Mouse (Mus musculus): ENCODE results near the gene Apex2. TPM values are rescaled to one million over a fixed set of nuclear protein-coding genes. Genes with fewer than 3 reads are reported as not detected.
"Not testable (repeated sequence)": the region's sequence is repeated elsewhere in the genome, so short reads cannot be mapped to it uniquely, and the experiment has no call there.

Gene Apex2
- polyA plus RNA-seq, 1 experiment = 0.33 TPM

DNA sequence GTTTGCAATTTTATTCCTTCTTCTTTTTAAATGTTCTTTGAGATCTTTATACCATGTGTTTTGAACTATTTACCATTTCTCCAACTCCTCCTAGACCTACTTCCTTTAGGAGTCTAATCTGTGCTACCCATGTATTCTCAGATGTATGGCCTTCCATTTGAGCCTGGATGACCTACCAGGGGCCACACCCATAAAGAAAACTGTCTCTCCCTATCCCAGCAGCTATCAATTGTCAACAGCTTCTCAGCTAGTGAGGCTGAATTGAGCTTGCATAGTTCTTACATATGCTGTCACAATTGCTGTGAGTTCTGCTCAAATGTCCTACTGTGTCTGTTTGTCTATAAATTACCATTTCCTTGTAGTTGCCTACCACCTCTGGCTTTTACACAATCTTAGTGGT, 73.7 kb downstream of the Apex2 start:
- TF ChIP-seq TAL1 (IDR thresholded peaks at IDR 0.05; ENCODE audit: low read length) = peak; percentile 54
- no peak for TF ChIP-seq GATA1 (IDR thresholded peaks at IDR 0.05; ENCODE audit: low read length)
- Histone ChIP-seq H3K9me3 (ENCODE audit: control insufficient read depth, low read length) (no peaks in the 10 kb centered on the region), H3K4me1 (ENCODE audit: control insufficient read depth) (peaks cover 57% of the 10 kb centered on the region), H3K36me3 (ENCODE audit: control insufficient read depth) (no peaks in the 10 kb centered on the region), H3K4me3 (replicated peaks) (peak overlapping the region; percentile 38), H3K27me3 (ENCODE audit: control insufficient read depth) (no peaks in the 10 kb centered on the region)

DNA sequence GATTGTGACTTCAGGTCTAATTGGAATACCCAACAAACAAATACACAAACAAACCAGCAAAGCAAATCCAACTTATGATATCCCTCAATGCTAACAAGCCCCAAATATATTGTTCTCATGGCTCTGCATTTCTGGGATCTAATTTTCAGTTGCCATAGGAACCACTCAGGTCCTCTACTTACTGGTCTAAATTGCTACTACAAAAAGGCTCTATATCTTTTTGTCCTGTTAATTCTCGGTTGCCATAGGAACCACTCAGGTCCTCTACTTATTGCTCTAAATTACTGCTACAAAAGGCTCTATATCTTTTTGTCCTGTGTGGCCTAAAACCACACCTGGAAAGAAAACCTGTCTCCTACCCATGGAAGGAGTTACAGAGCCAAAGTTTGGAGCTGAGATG, 75.5 kb downstream of the Apex2 start:
- no peak for TF ChIP-seq TAL1 (IDR thresholded peaks at IDR 0.05; ENCODE audit: low read length)
- no peak for TF ChIP-seq GATA1 (IDR thresholded peaks at IDR 0.05; ENCODE audit: low read length)
- Histone ChIP-seq H3K27me3 (ENCODE audit: control insufficient read depth) (no peaks in the 10 kb centered on the region), H3K4me1 (ENCODE audit: control insufficient read depth) (peaks cover 66% of the 10 kb centered on the region), H3K4me3 (replicated peaks) (no peak overlapping the region), H3K36me3 (ENCODE audit: control insufficient read depth) (no peaks in the 10 kb centered on the region), H3K9me3 (ENCODE audit: control insufficient read depth, low read length) (no peaks in the 10 kb centered on the region)

DNA sequence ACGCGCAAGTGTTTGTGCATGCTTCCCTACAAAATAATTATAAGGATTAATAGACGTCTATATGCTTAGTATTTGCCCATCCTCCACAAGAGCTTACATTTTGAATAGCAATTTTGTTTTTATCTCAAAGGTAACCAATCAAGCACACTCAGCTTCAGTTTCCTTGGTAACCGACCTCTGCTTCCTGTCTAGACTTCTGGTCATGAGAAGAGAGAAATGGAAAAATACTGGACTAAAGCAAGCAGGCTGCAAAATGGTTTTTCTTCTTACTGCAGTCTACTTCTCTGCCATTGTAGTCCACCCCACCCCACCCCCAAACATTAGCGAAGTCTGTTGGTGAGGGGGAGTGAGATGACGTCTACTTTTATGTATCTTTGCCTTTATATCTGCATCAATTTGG, 78.4 kb downstream of the Apex2 start:
- no peaks in the 10 kb centered on the region for H3K27me3 ChIP-seq (ENCODE audit: control insufficient read depth)
- TF ChIP-seq TAL1 (IDR thresholded peaks at IDR 0.05; ENCODE audit: low read length) = no peak
- TF ChIP-seq GATA1 (IDR thresholded peaks at IDR 0.05; ENCODE audit: low read length) = no peak
- no peak overlapping the region for H3K4me3 ChIP-seq (replicated peaks)
- no peaks in the 10 kb centered on the region for H3K36me3 ChIP-seq (ENCODE audit: control insufficient read depth)
- peaks cover 57% of the 10 kb centered on the region for H3K4me1 ChIP-seq (ENCODE audit: control insufficient read depth)
- no peaks in the 10 kb centered on the region for H3K9me3 ChIP-seq (ENCODE audit: control insufficient read depth, low read length)

DNA sequence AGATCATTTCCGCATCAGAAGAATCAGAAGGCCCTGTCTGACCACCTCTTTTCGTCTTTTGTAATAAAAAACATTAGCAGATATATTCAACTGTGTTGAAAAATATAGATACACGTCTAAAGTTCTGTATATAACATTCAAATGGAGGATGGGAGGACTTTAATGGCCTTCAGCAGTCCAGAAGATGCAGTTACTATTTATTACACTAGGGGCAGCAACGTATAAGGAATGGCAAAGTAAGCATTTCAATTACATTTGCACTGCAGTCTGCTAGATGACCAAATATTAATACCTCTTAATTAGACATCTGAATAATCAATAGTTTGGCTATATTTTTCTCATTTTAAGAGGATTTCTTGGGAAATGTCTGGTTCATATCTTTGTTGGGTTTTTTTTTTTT, 79.0 kb downstream of the Apex2 start:
- no peaks in the 10 kb centered on the region for H3K9me3 ChIP-seq (ENCODE audit: control insufficient read depth, low read length)
- H3K36me3 ChIP-seq (ENCODE audit: control insufficient read depth) = no peaks in the 10 kb centered on the region
- no peak overlapping the region for H3K4me3 ChIP-seq (replicated peaks)
- H3K27me3 ChIP-seq (ENCODE audit: control insufficient read depth) = no peaks in the 10 kb centered on the region
- peaks cover 50% of the 10 kb centered on the region for H3K4me1 ChIP-seq (ENCODE audit: control insufficient read depth)
- TF ChIP-seq GATA1 (IDR thresholded peaks at IDR 0.05; ENCODE audit: low read length) = no peak
- TF ChIP-seq TAL1 (IDR thresholded peaks at IDR 0.05; ENCODE audit: low read length) = no peak

DNA sequence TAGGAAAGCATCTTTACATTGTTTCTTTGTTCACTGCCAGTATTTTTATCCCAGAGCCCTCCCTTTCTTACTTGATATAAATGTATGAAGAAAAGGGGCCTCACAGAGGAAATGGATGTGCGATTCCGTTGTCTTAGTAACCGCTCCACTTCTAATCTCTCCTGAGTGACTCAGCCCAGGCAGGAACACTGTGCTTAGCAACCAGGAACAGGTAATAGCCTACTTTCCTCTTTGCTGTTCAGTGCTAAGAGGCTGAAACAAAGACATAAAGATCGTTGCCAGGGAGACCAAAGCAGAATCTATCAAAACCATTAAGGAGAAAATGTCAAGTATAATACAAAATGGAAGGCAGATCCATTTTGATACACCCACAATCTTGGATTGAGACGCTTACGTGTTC, 81.0 kb downstream of the Apex2 start:
- TF ChIP-seq TAL1 (IDR thresholded peaks at IDR 0.05; ENCODE audit: low read length) (no peak), GATA1 (IDR thresholded peaks at IDR 0.05; ENCODE audit: low read length) (no peak)
- Histone ChIP-seq H3K4me1 (ENCODE audit: control insufficient read depth) (peaks cover 38% of the 10 kb centered on the region), H3K4me3 (replicated peaks) (no peak overlapping the region), H3K36me3 (ENCODE audit: control insufficient read depth) (no peaks in the 10 kb centered on the region), H3K27me3 (ENCODE audit: control insufficient read depth) (no peaks in the 10 kb centered on the region), H3K9me3 (ENCODE audit: control insufficient read depth, low read length) (no peaks in the 10 kb centered on the region)

DNA sequence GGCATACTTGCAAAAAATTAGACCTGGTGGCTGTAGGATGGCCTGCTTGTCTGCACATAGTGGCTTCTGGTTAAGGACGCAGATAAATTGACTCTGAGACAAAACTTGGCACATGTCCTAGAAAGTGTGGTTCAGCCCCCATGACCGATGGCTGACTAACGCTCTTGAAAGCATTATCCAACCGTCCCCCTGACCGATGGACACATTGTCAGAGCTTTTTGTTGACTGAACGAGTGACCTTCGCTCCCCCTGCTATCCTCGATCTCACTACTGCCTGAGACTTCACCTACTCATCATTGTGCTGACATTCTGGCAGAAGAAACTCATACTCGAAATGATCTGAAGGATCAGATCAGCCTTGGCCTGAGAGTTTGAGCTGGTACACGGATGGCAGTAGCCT, 101.9 kb downstream of the Apex2 start:
- not testable (repeated sequence) for H3K27me3 ChIP-seq (ENCODE audit: control insufficient read depth); H3K4me3 ChIP-seq (replicated peaks); H3K9me3 ChIP-seq (ENCODE audit: control insufficient read depth, low read length); H3K4me1 ChIP-seq (ENCODE audit: control insufficient read depth); H3K36me3 ChIP-seq (ENCODE audit: control insufficient read depth)

DNA sequence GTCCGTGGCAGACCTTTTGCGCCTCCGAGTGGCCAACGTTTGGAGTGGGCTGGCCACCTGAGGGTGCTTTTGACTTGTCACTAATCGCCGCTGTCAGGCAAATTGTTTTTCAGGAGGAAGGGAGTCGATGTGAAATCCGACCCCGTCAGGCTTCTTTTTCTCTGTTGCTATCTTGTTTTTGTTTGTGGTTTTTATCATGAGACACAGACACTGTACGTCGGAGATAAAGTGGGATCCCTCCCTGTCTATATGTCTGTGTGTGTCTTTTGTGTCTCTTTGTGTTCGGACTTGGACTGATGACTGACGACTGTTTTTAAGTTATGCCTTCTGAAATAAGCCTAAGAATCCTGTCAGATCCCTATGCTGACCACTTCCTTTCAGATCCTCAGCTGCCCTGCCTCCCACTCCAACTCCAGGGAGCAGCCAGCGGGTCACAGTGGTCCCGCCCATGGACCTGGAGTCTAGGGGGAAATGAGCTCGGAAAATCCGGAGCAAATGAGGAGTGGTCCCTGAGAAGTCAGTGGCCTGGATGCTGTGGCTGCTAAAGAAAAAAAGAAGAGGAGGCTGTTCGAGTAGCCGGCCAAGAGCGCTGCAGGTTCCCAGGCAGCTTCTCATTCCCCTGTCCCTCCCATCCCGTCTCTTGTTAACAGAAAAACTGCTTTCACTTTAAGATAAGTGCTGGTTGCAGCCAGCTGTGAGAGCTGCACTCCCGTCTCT, 103.2 kb downstream of the Apex2 start:
- H3K36me3 ChIP-seq (ENCODE audit: control insufficient read depth) = not testable (repeated sequence)

DNA sequence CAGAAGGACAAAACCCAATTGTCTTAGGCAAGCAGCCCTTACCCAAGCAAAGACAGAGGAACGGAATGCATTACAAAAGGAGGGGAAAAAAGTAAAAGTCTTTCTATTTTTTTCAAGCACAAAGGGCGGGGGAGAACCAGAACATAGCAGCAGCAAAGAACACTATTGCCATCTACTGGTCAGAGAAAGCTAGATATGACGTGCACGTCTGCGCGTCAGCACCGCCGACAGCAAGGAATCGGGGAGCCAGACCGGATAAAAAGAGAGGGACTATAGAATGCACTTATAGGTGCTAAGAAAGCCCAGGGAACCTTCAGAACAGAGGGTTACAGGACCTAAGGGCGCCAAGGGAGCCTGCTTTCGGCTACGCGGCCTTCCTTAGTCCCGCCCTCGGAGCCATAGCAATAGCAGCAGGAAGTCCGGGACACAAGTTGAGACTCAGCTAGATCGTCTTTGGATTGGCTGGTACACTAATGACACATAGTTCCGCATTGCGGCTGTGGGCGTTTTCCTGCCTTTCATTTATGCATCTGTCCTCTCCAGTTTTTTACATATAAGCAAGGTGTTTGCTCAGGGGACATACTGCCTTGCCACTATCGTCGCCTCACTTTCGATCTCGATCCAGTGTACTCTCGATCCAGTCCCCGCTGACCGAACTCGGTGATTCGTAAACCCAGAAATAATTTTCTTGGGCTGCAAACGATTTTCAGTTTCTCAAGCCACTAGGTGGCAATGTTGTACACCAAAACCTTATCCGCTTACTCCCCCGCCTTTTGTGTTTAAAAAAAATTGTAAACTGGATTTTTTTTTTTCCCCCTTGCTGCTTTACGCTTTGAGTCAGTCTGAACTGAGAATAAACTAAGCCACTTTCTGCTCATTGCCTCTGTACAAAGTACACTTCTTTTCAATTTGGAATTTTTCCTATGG, 111.6 kb downstream of the Apex2 start:
- Histone ChIP-seq H3K4me3 (replicated peaks) (peak overlapping the region; percentile 66), H3K9me3 (ENCODE audit: control insufficient read depth, low read length) (peaks cover 4% of the 10 kb centered on the region), H3K4me1 (ENCODE audit: control insufficient read depth) (peaks cover 26% of the 10 kb centered on the region), H3K27me3 (ENCODE audit: control insufficient read depth) (no peaks in the 10 kb centered on the region), H3K36me3 (ENCODE audit: control insufficient read depth) (no peaks in the 10 kb centered on the region)
- no peak for TF ChIP-seq TAL1 (IDR thresholded peaks at IDR 0.05; ENCODE audit: low read length)
- TF ChIP-seq GATA1 (IDR thresholded peaks at IDR 0.05; ENCODE audit: low read length) = no peak

More for the DNA sequence above, 103.2 kb downstream of the Apex2 start:
- not testable (repeated sequence) for H3K4me3 ChIP-seq (replicated peaks); H3K27me3 ChIP-seq (ENCODE audit: control insufficient read depth); H3K4me1 ChIP-seq (ENCODE audit: control insufficient read depth); H3K9me3 ChIP-seq (ENCODE audit: control insufficient read depth, low read length)

DNA sequence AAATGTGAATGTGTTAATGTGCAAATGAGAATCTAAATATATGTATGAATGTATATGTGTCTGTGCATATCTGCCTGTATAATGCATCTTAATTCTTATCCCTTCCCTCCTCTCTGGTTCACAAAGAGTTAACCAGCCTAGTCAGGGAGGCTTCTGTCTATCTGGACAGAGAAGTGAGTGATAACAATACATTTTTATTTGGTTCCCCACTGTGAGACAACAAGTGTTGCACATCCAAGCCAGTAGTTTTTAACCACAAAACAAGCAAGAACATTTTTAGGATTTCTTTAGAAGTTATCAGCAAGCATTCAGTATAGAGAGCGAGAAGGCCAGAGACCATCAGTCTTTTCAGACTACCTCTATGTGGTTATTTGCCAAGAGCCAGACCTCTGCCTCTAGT, 118.3 kb downstream of the Apex2 start:
- Histone ChIP-seq H3K4me3 (replicated peaks) (no peak overlapping the region), H3K36me3 (ENCODE audit: control insufficient read depth) (no peaks in the 10 kb centered on the region), H3K9me3 (ENCODE audit: control insufficient read depth, low read length) (peaks cover 4% of the 10 kb centered on the region), H3K27me3 (ENCODE audit: control insufficient read depth) (no peaks in the 10 kb centered on the region), H3K4me1 (ENCODE audit: control insufficient read depth) (peaks cover 51% of the 10 kb centered on the region)
- TF ChIP-seq TAL1 (IDR thresholded peaks at IDR 0.05; ENCODE audit: low read length) = no peak
- TF ChIP-seq GATA1 (IDR thresholded peaks at IDR 0.05; ENCODE audit: low read length) = no peak

Other genes with a start within 250 kb of the Apex2 start
- 0.22 and 0.68 TPM in 2 replicates for gene Tmem29, start 130.7 kb downstream of the Apex2 start, polyA plus RNA-seq (2012)
- gene Alas2, start 42.5 kb downstream of the Apex2 start, polyA plus RNA-seq (2012) = 201 and 241 TPM in 2 replicates
- gene Pfkfb1, start 1.6 kb downstream of the Apex2 start, polyA plus RNA-seq (2012) = 0.16 and 0.27 TPM in 2 replicates
- gene Tro, start 67.7 kb upstream of the Apex2 start, polyA plus RNA-seq (2012) = not detected in 2 replicates
- 0.15 TPM in 2 replicates for gene Maged2, start 224.5 kb upstream of the Apex2 start, polyA plus RNA-seq (2012)